Mouse (Mus musculus): ENCODE measurements around the gene Bmper. TPM values are rescaled to one million over a fixed set of nuclear protein-coding genes. Genes with fewer than 3 reads are reported as not detected.

Gene Bmper
- polyA plus RNA-seq, 1 experiment from 2014 or later = 4.0 TPM

GRCm38 (mm10) chr9:23351400-23351799, 128.5 kb downstream of the Bmper start:
- Histone ChIP-seq H3K27ac (replicated peaks) (no peak overlapping the region), H3K27me3 (ENCODE audit: control insufficient read depth, insufficient read depth, low read length) (no peaks in the 10 kb centered on the region), H3K36me3 (ENCODE audit: control insufficient read depth, insufficient read depth, low read length) (no peaks in the 10 kb centered on the region), H3K4me3 (ENCODE audit: low read depth, low read length) (no peak overlapping the region), H3K9me3 (ENCODE audit: control insufficient read depth, low read length) (no peaks in the 10 kb centered on the region), H3K4me1 (replicated peaks; ENCODE audit: control insufficient read depth, insufficient read depth) (no peaks in the 10 kb centered on the region), H3K4me2 (replicated peaks; ENCODE audit: low read depth) (no peak overlapping the region), H3K9ac (ENCODE audit: low read length) (no peak overlapping the region)
- TF ChIP-seq CTCF (IDR thresholded peaks at IDR 0.05; ENCODE audit: low read depth) = no peak
- no peak for TF ChIP-seq EP300 (optimal IDR thresholded peaks at IDR 0.05)
- WGBS = 90% methylated on average over 8 of the region's 8 CpGs
- ATAC-seq (ENCODE audit: low FRiP score, low TSS enrichment) (no peak), DNase-seq (ENCODE audit: low spot score) (no peak)

GRCm38 (mm10) chr9:23352396-23352795, 129.5 kb downstream of the Bmper start:
- Histone ChIP-seq H3K9ac (ENCODE audit: low read length) (no peak overlapping the region), H3K4me1 (replicated peaks; ENCODE audit: control insufficient read depth, insufficient read depth) (no peaks in the 10 kb centered on the region), H3K27me3 (ENCODE audit: control insufficient read depth, insufficient read depth, low read length) (no peaks in the 10 kb centered on the region), H3K4me2 (replicated peaks; ENCODE audit: low read depth) (no peak overlapping the region), H3K9me3 (ENCODE audit: control insufficient read depth, low read length) (no peaks in the 10 kb centered on the region), H3K27ac (replicated peaks) (no peak overlapping the region), H3K4me3 (ENCODE audit: low read depth, low read length) (no peak overlapping the region), H3K36me3 (ENCODE audit: control insufficient read depth, insufficient read depth, low read length) (no peaks in the 10 kb centered on the region)
- no peak for ATAC-seq (ENCODE audit: low FRiP score, low TSS enrichment)
- TF ChIP-seq EP300 (optimal IDR thresholded peaks at IDR 0.05) (no peak), CTCF (IDR thresholded peaks at IDR 0.05; ENCODE audit: low read depth) (no peak)
- whole genome bisulfite sequencing = 96% methylated on average over 2 of the region's 2 CpGs
- DNase-seq (ENCODE audit: low spot score) = no peak

GRCm38 (mm10) chr9:23354201-23354820, 131.4 kb downstream of the Bmper start:
- no peak for TF ChIP-seq EP300 (optimal IDR thresholded peaks at IDR 0.05)
- TF ChIP-seq CTCF (IDR thresholded peaks at IDR 0.05; ENCODE audit: low read depth) = no peak
- H3K4me1 ChIP-seq (replicated peaks; ENCODE audit: control insufficient read depth, insufficient read depth) = no peaks in the 10 kb centered on the region
- no peaks in the 10 kb centered on the region for H3K27me3 ChIP-seq (ENCODE audit: control insufficient read depth, insufficient read depth, low read length)
- no peak overlapping the region for H3K9ac ChIP-seq (ENCODE audit: low read length)
- DNase-seq (ENCODE audit: low spot score) (no peak), ATAC-seq (ENCODE audit: low FRiP score, low TSS enrichment) (no peak)
- H3K4me3 ChIP-seq (ENCODE audit: low read depth, low read length) = no peak overlapping the region
- H3K27ac ChIP-seq (replicated peaks) = no peak overlapping the region
- H3K4me2 ChIP-seq (replicated peaks; ENCODE audit: low read depth) = no peak overlapping the region
- no peaks in the 10 kb centered on the region for H3K9me3 ChIP-seq (ENCODE audit: control insufficient read depth, low read length)
- 43% methylated on average over 5 of the region's 5 CpGs for WGBS
- no peaks in the 10 kb centered on the region for H3K36me3 ChIP-seq (ENCODE audit: control insufficient read depth, insufficient read depth, low read length)

- no peak overlapping the region for H3K9ac ChIP-seq (ENCODE audit: low read length)
- H3K36me3 ChIP-seq (ENCODE audit: control insufficient read depth, insufficient read depth, low read length) = no peaks in the 10 kb centered on the region
- H3K27ac ChIP-seq (replicated peaks) = no peak overlapping the region
- H3K4me3 ChIP-seq (ENCODE audit: low read depth, low read length) = no peak overlapping the region
- 91% methylated on average over 2 of the region's 2 CpGs for WGBS
- no peak overlapping the region for H3K4me2 ChIP-seq (replicated peaks; ENCODE audit: low read depth)
- no peaks in the 10 kb centered on the region for H3K27me3 ChIP-seq (ENCODE audit: control insufficient read depth, insufficient read depth, low read length)
- H3K9me3 ChIP-seq (ENCODE audit: control insufficient read depth, low read length) = no peaks in the 10 kb centered on the region
- H3K4me1 ChIP-seq (replicated peaks; ENCODE audit: control insufficient read depth, insufficient read depth) = no peaks in the 10 kb centered on the region
- ATAC-seq (ENCODE audit: low FRiP score, low TSS enrichment) (no peak), DNase-seq (ENCODE audit: low spot score) (no peak)
- TF ChIP-seq EP300 (optimal IDR thresholded peaks at IDR 0.05) (no peak), CTCF (IDR thresholded peaks at IDR 0.05; ENCODE audit: low read depth) (no peak)
Measured at GRCm38 (mm10) chr9:23358108-23358507, 135.2 kb downstream of the Bmper start.

GRCm38 (mm10) chr9:23363139-23363538, 140.3 kb downstream of the Bmper start:
- no peaks in the 10 kb centered on the region for H3K27me3 ChIP-seq (ENCODE audit: control insufficient read depth, insufficient read depth, low read length)
- no peak overlapping the region for H3K27ac ChIP-seq (replicated peaks)
- no peak overlapping the region for H3K9ac ChIP-seq (ENCODE audit: low read length)
- no peaks in the 10 kb centered on the region for H3K9me3 ChIP-seq (ENCODE audit: control insufficient read depth, low read length)
- H3K4me1 ChIP-seq (replicated peaks; ENCODE audit: control insufficient read depth, insufficient read depth) = no peaks in the 10 kb centered on the region
- whole genome bisulfite sequencing = 72% methylated on average over 2 of the region's 2 CpGs
- no peak overlapping the region for H3K4me3 ChIP-seq (ENCODE audit: low read depth, low read length)
- TF ChIP-seq EP300 (optimal IDR thresholded peaks at IDR 0.05) (no peak), CTCF (IDR thresholded peaks at IDR 0.05; ENCODE audit: low read depth) (no peak)
- H3K36me3 ChIP-seq (ENCODE audit: control insufficient read depth, insufficient read depth, low read length) = no peaks in the 10 kb centered on the region
- H3K4me2 ChIP-seq (replicated peaks; ENCODE audit: low read depth) = no peak overlapping the region
- DNase-seq (ENCODE audit: low spot score) = no peak
- no peak for ATAC-seq (ENCODE audit: low FRiP score, low TSS enrichment)

- H3K36me3 ChIP-seq (ENCODE audit: control insufficient read depth, insufficient read depth, low read length) = no peaks in the 10 kb centered on the region
- no peak overlapping the region for H3K4me2 ChIP-seq (replicated peaks; ENCODE audit: low read depth)
- no peaks in the 10 kb centered on the region for H3K4me1 ChIP-seq (replicated peaks; ENCODE audit: control insufficient read depth, insufficient read depth)
- H3K27ac ChIP-seq (replicated peaks) = no peak overlapping the region
- no peak for ATAC-seq (ENCODE audit: low FRiP score, low TSS enrichment)
- H3K9ac ChIP-seq (ENCODE audit: low read length) = no peak overlapping the region
- DNase-seq (ENCODE audit: low spot score) = no peak
- H3K27me3 ChIP-seq (ENCODE audit: control insufficient read depth, insufficient read depth, low read length) = no peaks in the 10 kb centered on the region
- 82% methylated on average over 7 of the region's 7 CpGs for WGBS
- no peaks in the 10 kb centered on the region for H3K9me3 ChIP-seq (ENCODE audit: control insufficient read depth, low read length)
- TF ChIP-seq CTCF (IDR thresholded peaks at IDR 0.05; ENCODE audit: low read depth) (no peak), EP300 (optimal IDR thresholded peaks at IDR 0.05) (no peak)
- H3K4me3 ChIP-seq (ENCODE audit: low read depth, low read length) = no peak overlapping the region
Measured at GRCm38 (mm10) chr9:23363540-23363939, 140.7 kb downstream of the Bmper start.

Data from stomach, postnatal 0 days (tissue).